Mouse (Mus musculus): ENCODE data around the gene Syne1.

Gene Syne1

GRCm38 (mm10) chr10:5262636-5263035 is 288.6 kb downstream of the Syne1 start:
- in situ Hi-C loops (cut with MboI; ENCODE audit: low pct_unique_long_range_greater_than_20kb in 1 of 2, low sequenced_read_pairs in 2 of 2, unreplicated experiment in 1 of 2) = no loop called here

GRCm38 (mm10) chr10:5256686-5257085 is 294.6 kb downstream of the Syne1 start:
- in situ Hi-C loops (cut with MboI; ENCODE audit: low pct_unique_long_range_greater_than_20kb in 1 of 2, low sequenced_read_pairs in 2 of 2, unreplicated experiment in 1 of 2) = no loop called here

- in situ Hi-C loops (cut with MboI; ENCODE audit: low pct_unique_long_range_greater_than_20kb in 1 of 2, low sequenced_read_pairs in 2 of 2, unreplicated experiment in 1 of 2) = no loop called here
These were observed 297.5 kb downstream of the Syne1 start for GRCm38 (mm10) chr10:5253752-5254151.

- in situ Hi-C loops (cut with MboI; ENCODE audit: low pct_unique_long_range_greater_than_20kb in 1 of 2, low sequenced_read_pairs in 2 of 2, unreplicated experiment in 1 of 2) = no loop called here
These were observed 300.6 kb downstream of the Syne1 start for GRCm38 (mm10) chr10:5250702-5251101.

GRCm38 (mm10) chr10:5239680-5240079 is 311.6 kb downstream of the Syne1 start:
- in situ Hi-C loops (cut with MboI; ENCODE audit: low pct_unique_long_range_greater_than_20kb in 1 of 2, low sequenced_read_pairs in 2 of 2, unreplicated experiment in 1 of 2) = no loop called here

GRCm38 (mm10) chr10:5236926-5237325 is 314.4 kb downstream of the Syne1 start:
- in situ Hi-C loops (cut with MboI; ENCODE audit: low pct_unique_long_range_greater_than_20kb in 1 of 2, low sequenced_read_pairs in 2 of 2, unreplicated experiment in 1 of 2) = no loop called here

GRCm38 (mm10) chr10:5236171-5236570 is 315.1 kb downstream of the Syne1 start:
- in situ Hi-C loops (cut with MboI; ENCODE audit: low pct_unique_long_range_greater_than_20kb in 1 of 2, low sequenced_read_pairs in 2 of 2, unreplicated experiment in 1 of 2) = no loop called here

- in situ Hi-C loops (cut with MboI; ENCODE audit: low pct_unique_long_range_greater_than_20kb in 1 of 2, low sequenced_read_pairs in 2 of 2, unreplicated experiment in 1 of 2) = no loop called here
These were observed 316.4 kb downstream of the Syne1 start for GRCm38 (mm10) chr10:5234721-5235501.

- in situ Hi-C loops (cut with MboI; ENCODE audit: low pct_unique_long_range_greater_than_20kb in 1 of 2, low sequenced_read_pairs in 2 of 2, unreplicated experiment in 1 of 2) = no loop called here
These were observed 322.2 kb downstream of the Syne1 start for GRCm38 (mm10) chr10:5229129-5229528.

- in situ Hi-C loops (cut with MboI; ENCODE audit: low pct_unique_long_range_greater_than_20kb in 1 of 2, low sequenced_read_pairs in 2 of 2, unreplicated experiment in 1 of 2) = no loop called here
These were observed 323.7 kb downstream of the Syne1 start for GRCm38 (mm10) chr10:5227395-5228076.

- in situ Hi-C loops (cut with MboI; ENCODE audit: low pct_unique_long_range_greater_than_20kb in 1 of 2, low sequenced_read_pairs in 2 of 2, unreplicated experiment in 1 of 2) = no loop called here
These were observed 335.3 kb downstream of the Syne1 start for GRCm38 (mm10) chr10:5215943-5216342.

GRCm38 (mm10) chr10:5207905-5208641 is 343.2 kb downstream of the Syne1 start:
- in situ Hi-C loops (cut with MboI; ENCODE audit: low pct_unique_long_range_greater_than_20kb in 1 of 2, low sequenced_read_pairs in 2 of 2, unreplicated experiment in 1 of 2) = no loop called here

- in situ Hi-C loops (cut with MboI; ENCODE audit: low pct_unique_long_range_greater_than_20kb in 1 of 2, low sequenced_read_pairs in 2 of 2, unreplicated experiment in 1 of 2) = no loop called here
These were observed 345.3 kb downstream of the Syne1 start for GRCm38 (mm10) chr10:5205977-5206376.

- in situ Hi-C loops (cut with MboI; ENCODE audit: low pct_unique_long_range_greater_than_20kb in 1 of 2, low sequenced_read_pairs in 2 of 2, unreplicated experiment in 1 of 2) = no loop called here
These were observed 345.7 kb downstream of the Syne1 start for GRCm38 (mm10) chr10:5205570-5205969.

GRCm38 (mm10) chr10:5203837-5204236 is 347.4 kb downstream of the Syne1 start:
- in situ Hi-C loops (cut with MboI; ENCODE audit: low pct_unique_long_range_greater_than_20kb in 1 of 2, low sequenced_read_pairs in 2 of 2, unreplicated experiment in 1 of 2) = no loop called here

GRCm38 (mm10) chr10:5197356-5197755 is 353.9 kb downstream of the Syne1 start:
- in situ Hi-C loops (cut with MboI; ENCODE audit: low pct_unique_long_range_greater_than_20kb in 1 of 2, low sequenced_read_pairs in 2 of 2, unreplicated experiment in 1 of 2) = no loop called here

GRCm38 (mm10) chr10:5196267-5196666 is 355.0 kb downstream of the Syne1 start:
- in situ Hi-C loops (cut with MboI; ENCODE audit: low pct_unique_long_range_greater_than_20kb in 1 of 2, low sequenced_read_pairs in 2 of 2, unreplicated experiment in 1 of 2) = no loop called here

GRCm38 (mm10) chr10:5195288-5195687 is 356.0 kb downstream of the Syne1 start:
- in situ Hi-C loops (cut with MboI; ENCODE audit: low pct_unique_long_range_greater_than_20kb in 1 of 2, low sequenced_read_pairs in 2 of 2, unreplicated experiment in 1 of 2) = no loop called here

- in situ Hi-C loops (cut with MboI; ENCODE audit: low pct_unique_long_range_greater_than_20kb in 1 of 2, low sequenced_read_pairs in 2 of 2, unreplicated experiment in 1 of 2) = no loop called here
These were observed 356.5 kb downstream of the Syne1 start for GRCm38 (mm10) chr10:5194671-5195234.
